Mouse (Mus musculus): ENCODE measurements around the gene Kcnj14.

Gene Kcnj14

DNA sequence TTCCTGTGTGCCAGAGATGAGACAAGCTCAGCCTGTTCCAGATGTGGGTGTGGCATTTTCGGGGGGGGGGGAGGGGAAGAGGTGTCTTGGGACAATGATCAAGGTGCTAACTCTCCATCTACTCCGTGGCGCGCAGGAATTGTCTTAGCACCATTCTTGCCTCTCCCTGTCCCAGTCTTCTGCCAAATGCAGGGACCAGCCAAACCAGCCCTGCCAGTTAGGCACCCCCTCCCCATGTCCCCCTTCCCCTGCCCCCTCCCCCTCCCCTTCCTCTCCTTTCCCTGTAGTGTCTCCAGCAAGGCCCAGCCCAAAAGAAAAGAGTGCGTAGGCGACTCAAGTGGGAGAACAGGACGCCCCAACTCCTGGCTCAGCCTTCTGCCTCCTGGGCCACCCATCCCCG lies 57.8 kb downstream of the Kcnj14 start:
- in situ Hi-C loops (cut with MseI, MboI), result no loop called here
